Mouse (Mus musculus): ENCODE measurements at regions not wholly inside any gene's neighbourhood (a gene's known extent, or its start where the extent isn't known, plus 50 kb on each side); places are given as distances from the start of the nearest gene placed in this dataset.

GRCm38 (mm10) chr3:128911122-128911521, 288.6 kb upstream of the Pitx2 start:
- Histone ChIP-seq H3K4me1 (ENCODE audit: control insufficient read depth, insufficient read depth) (no peaks in the 10 kb centered on the region), H3K9ac (replicated peaks; ENCODE audit: low read depth, low read length) (no peak overlapping the region), H3K36me3 (replicated peaks; ENCODE audit: control insufficient read depth, insufficient read depth, low read length) (no peaks in the 10 kb centered on the region), H3K4me3 (ENCODE audit: low read depth, low read length) (no peak overlapping the region), H3K27ac (ENCODE audit: low read depth) (no peak overlapping the region), H3K4me2 (ENCODE audit: low read depth, low read length) (no peak overlapping the region), H3K9me3 (replicated peaks; ENCODE audit: control insufficient read depth, low read length) (no peaks in the 10 kb centered on the region), H3K27me3 (ENCODE audit: control insufficient read depth, insufficient read depth, low read length) (no peaks in the 10 kb centered on the region)
- 60% methylated on average over 4 of the region's 4 CpGs for WGBS
- no peak for TF ChIP-seq CTCF (IDR thresholded peaks at IDR 0.05; ENCODE audit: low read depth)
- no peak for TF ChIP-seq EP300 (IDR thresholded peaks at IDR 0.05; ENCODE audit: low read depth)
- no peak for DNase-seq (ENCODE audit: low spot score)
- ATAC-seq (ENCODE audit: insufficient read depth, low read depth) = no peak

DNA sequence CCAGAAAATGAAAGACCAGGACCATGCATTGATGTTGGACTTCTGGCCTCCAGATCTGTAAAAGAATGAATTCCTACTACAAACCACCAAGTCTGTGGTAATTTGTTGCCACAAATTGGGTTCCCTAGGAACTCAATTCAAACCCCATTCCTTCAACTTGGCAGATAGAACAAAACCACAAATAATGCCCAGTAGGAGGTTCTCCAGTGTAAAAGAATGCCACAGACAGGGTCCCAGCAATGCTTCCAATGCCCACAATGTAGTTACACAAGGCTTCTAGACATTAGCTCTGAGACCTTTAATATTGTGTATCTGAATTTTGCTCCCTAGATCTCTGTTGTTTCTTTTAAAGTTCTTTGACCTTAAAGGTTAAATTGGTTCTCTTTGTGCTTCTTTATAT, 278.2 kb upstream of the Pitx2 start:
- ATAC-seq (ENCODE audit: insufficient read depth, low read depth) = no peak
- no peaks in the 10 kb centered on the region for H3K9me3 ChIP-seq (replicated peaks; ENCODE audit: control insufficient read depth, low read length)
- DNase-seq (ENCODE audit: low spot score) = no peak

DNA sequence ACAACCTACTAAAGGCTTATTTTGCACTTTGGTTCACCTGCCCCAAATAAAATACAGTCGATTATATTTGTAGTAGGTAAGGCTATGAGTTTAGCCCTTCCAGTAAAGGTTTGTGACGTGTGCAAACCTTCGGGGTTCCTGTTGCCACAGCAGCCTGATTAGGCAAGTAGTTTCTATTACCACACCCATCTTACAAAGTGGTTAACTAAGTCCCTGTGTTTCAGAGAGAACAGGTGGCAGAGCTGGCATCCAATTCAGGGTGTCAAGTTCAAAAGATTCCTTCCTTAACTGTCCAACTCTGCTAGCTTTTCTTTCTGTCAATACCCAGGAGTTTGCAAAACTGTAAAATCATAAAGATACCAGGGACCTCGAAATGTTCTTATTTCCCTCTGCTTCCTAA, 277.5 kb upstream of the Pitx2 start:
- no peak overlapping the region for H3K9ac ChIP-seq (replicated peaks; ENCODE audit: low read depth, low read length)
- TF ChIP-seq CTCF (IDR thresholded peaks at IDR 0.05; ENCODE audit: low read depth) = no peak
- TF ChIP-seq EP300 (IDR thresholded peaks at IDR 0.05; ENCODE audit: low read depth) = no peak
- H3K9me3 ChIP-seq (replicated peaks; ENCODE audit: control insufficient read depth, low read length) = no peaks in the 10 kb centered on the region
- ATAC-seq (ENCODE audit: insufficient read depth, low read depth) (no peak), DNase-seq (ENCODE audit: low spot score) (no peak)
- H3K27me3 ChIP-seq (ENCODE audit: control insufficient read depth, insufficient read depth, low read length) = no peaks in the 10 kb centered on the region
- H3K4me1 ChIP-seq (ENCODE audit: control insufficient read depth, insufficient read depth) = no peaks in the 10 kb centered on the region
- H3K4me2 ChIP-seq (ENCODE audit: low read depth, low read length) = no peak overlapping the region
- H3K27ac ChIP-seq (ENCODE audit: low read depth) = no peak overlapping the region
- H3K36me3 ChIP-seq (replicated peaks; ENCODE audit: control insufficient read depth, insufficient read depth, low read length) = no peaks in the 10 kb centered on the region
- H3K4me3 ChIP-seq (ENCODE audit: low read depth, low read length) = no peak overlapping the region
- WGBS = 63% methylated on average over 4 of the region's 4 CpGs

More for the DNA sequence above, 278.2 kb upstream of the Pitx2 start:
- H3K4me2 ChIP-seq (ENCODE audit: low read depth, low read length) = no peak overlapping the region
- no peaks in the 10 kb centered on the region for H3K4me1 ChIP-seq (ENCODE audit: control insufficient read depth, insufficient read depth)
- H3K27me3 ChIP-seq (ENCODE audit: control insufficient read depth, insufficient read depth, low read length) = no peaks in the 10 kb centered on the region
- no peak overlapping the region for H3K4me3 ChIP-seq (ENCODE audit: low read depth, low read length)
- H3K36me3 ChIP-seq (replicated peaks; ENCODE audit: control insufficient read depth, insufficient read depth, low read length) = no peaks in the 10 kb centered on the region
- no peak overlapping the region for H3K27ac ChIP-seq (ENCODE audit: low read depth)
- TF ChIP-seq EP300 (IDR thresholded peaks at IDR 0.05; ENCODE audit: low read depth) = no peak
- no peak for TF ChIP-seq CTCF (IDR thresholded peaks at IDR 0.05; ENCODE audit: low read depth)
- no peak overlapping the region for H3K9ac ChIP-seq (replicated peaks; ENCODE audit: low read depth, low read length)

GRCm38 (mm10) chr3:128938536-128938935, 261.1 kb upstream of the Pitx2 start:
- Histone ChIP-seq H3K9ac (replicated peaks; ENCODE audit: low read depth, low read length) (no peak overlapping the region), H3K4me2 (ENCODE audit: low read depth, low read length) (no peak overlapping the region), H3K36me3 (replicated peaks; ENCODE audit: control insufficient read depth, insufficient read depth, low read length) (no peaks in the 10 kb centered on the region), H3K27me3 (ENCODE audit: control insufficient read depth, insufficient read depth, low read length) (no peaks in the 10 kb centered on the region), H3K27ac (ENCODE audit: low read depth) (no peak overlapping the region), H3K4me3 (ENCODE audit: low read depth, low read length) (no peak overlapping the region), H3K9me3 (replicated peaks; ENCODE audit: control insufficient read depth, low read length) (no peaks in the 10 kb centered on the region), H3K4me1 (ENCODE audit: control insufficient read depth, insufficient read depth) (no peaks in the 10 kb centered on the region)
- DNase-seq (ENCODE audit: low spot score) = no peak
- ATAC-seq (ENCODE audit: insufficient read depth, low read depth) = no peak
- TF ChIP-seq EP300 (IDR thresholded peaks at IDR 0.05; ENCODE audit: low read depth) = no peak
- no peak for TF ChIP-seq CTCF (IDR thresholded peaks at IDR 0.05; ENCODE audit: low read depth)
- 83% methylated on average over 5 of the region's 5 CpGs for WGBS

- Histone ChIP-seq H3K9ac (replicated peaks; ENCODE audit: low read depth, low read length) (no peak overlapping the region), H3K4me1 (ENCODE audit: control insufficient read depth, insufficient read depth) (no peaks in the 10 kb centered on the region), H3K27me3 (ENCODE audit: control insufficient read depth, insufficient read depth, low read length) (no peaks in the 10 kb centered on the region), H3K9me3 (replicated peaks; ENCODE audit: control insufficient read depth, low read length) (no peaks in the 10 kb centered on the region), H3K36me3 (replicated peaks; ENCODE audit: control insufficient read depth, insufficient read depth, low read length) (no peaks in the 10 kb centered on the region), H3K27ac (ENCODE audit: low read depth) (no peak overlapping the region), H3K4me3 (ENCODE audit: low read depth, low read length) (no peak overlapping the region), H3K4me2 (ENCODE audit: low read depth, low read length) (no peak overlapping the region)
- DNase-seq (ENCODE audit: low spot score) = no peak
- ATAC-seq (ENCODE audit: insufficient read depth, low read depth) = no peak
- TF ChIP-seq EP300 (IDR thresholded peaks at IDR 0.05; ENCODE audit: low read depth) = no peak
- no peak for TF ChIP-seq CTCF (IDR thresholded peaks at IDR 0.05; ENCODE audit: low read depth)
- 57% methylated on average over 2 of the region's 2 CpGs for WGBS
Measured at GRCm38 (mm10) chr3:128941156-128941555, 258.5 kb upstream of the Pitx2 start.

DNA sequence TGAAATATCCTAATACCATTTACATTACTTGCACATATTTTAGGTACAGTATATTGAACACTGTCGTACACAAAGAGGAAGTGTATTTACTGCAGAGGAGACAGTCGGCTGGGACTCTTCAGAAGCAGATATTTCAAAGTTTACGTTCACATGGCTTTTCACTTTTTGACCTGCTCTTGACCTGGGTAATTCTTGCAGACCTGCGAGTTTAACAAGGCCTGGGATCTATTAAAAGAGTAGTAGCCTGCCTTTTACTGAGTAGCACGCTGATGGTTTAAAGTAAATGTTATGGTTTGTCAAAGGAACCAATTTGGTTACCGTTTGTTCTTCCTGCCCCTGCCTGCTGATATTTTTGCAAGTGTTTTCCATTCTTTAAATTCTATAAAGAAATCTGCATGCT, 255.0 kb upstream of the Pitx2 start:
- H3K27ac ChIP-seq (ENCODE audit: low read depth) = no peak overlapping the region
- H3K4me2 ChIP-seq (ENCODE audit: low read depth, low read length) = no peak overlapping the region
- no peaks in the 10 kb centered on the region for H3K4me1 ChIP-seq (ENCODE audit: control insufficient read depth, insufficient read depth)
- H3K9me3 ChIP-seq (replicated peaks; ENCODE audit: control insufficient read depth, low read length) = no peaks in the 10 kb centered on the region
- no peaks in the 10 kb centered on the region for H3K27me3 ChIP-seq (ENCODE audit: control insufficient read depth, insufficient read depth, low read length)
- no peak for TF ChIP-seq EP300 (IDR thresholded peaks at IDR 0.05; ENCODE audit: low read depth)
- H3K36me3 ChIP-seq (replicated peaks; ENCODE audit: control insufficient read depth, insufficient read depth, low read length) = no peaks in the 10 kb centered on the region
- H3K9ac ChIP-seq (replicated peaks; ENCODE audit: low read depth, low read length) = no peak overlapping the region
- no peak for DNase-seq (ENCODE audit: low spot score)
- WGBS = 57% methylated on average over 6 of the region's 6 CpGs
- ATAC-seq (ENCODE audit: insufficient read depth, low read depth) = no peak
- no peak overlapping the region for H3K4me3 ChIP-seq (ENCODE audit: low read depth, low read length)
